Mouse (Mus musculus) midbrain, embryonic 15.5 days (tissue): ENCODE data around the gene Mprip. TPM values are rescaled to one million over a fixed set of nuclear protein-coding genes. Genes with fewer than 3 reads are reported as not detected.
A peak's percentile ranks its signal among the peaks of the same experiment; 100 is the strongest.

ENCODE experiments used
- ATAC-seq: fragments of 200-750 bp; cut with Nextera tagmentation; replicated peaks from 2 replicates; pipeline ENCODE4 v1.8.0; 2017; ENCODE audit warnings: moderate TSS enrichment
- H3K27ac ChIP-seq: fragments of 300-500 bp; sonication (generic); 2 replicates; pipeline ENCODE4 v1.5.1; 2015; ENCODE audit warnings: mild to moderate bottlenecking, inconsistent platforms
- H3K27me3 ChIP-seq: fragments of 300-500 bp; sonication (generic); replicated peaks from 2 replicates; pipeline ENCODE4 v1.6.1; 2015; ENCODE audit warnings: inconsistent platforms
- H3K36me3 ChIP-seq: fragments of 300-500 bp; sonication (generic); replicated peaks from 2 replicates; pipeline ENCODE4 v1.6.1; 2015; ENCODE audit warnings: inconsistent platforms
- H3K4me1 ChIP-seq: fragments of 300-500 bp; sonication (generic); 2 replicates; pipeline ENCODE4 v1.6.1; 2015; ENCODE audit warnings: inconsistent platforms
- H3K4me2 ChIP-seq: fragments of 300-500 bp; sonication (generic); 2 replicates; pipeline ENCODE4 v1.6.1; 2015; ENCODE audit warnings: inconsistent platforms, mild to moderate bottlenecking, moderate library complexity
- H3K4me3 ChIP-seq: fragments of 300-500 bp; sonication (generic); 2 replicates; pipeline ENCODE4 v1.5.1; 2015; ENCODE audit warnings: mild to moderate bottlenecking, inconsistent platforms
- H3K9ac ChIP-seq: fragments of 300-500 bp; sonication (generic); 2 replicates; pipeline ENCODE4 v1.6.1; 2015; ENCODE audit warnings: mild to moderate bottlenecking, inconsistent platforms
- H3K9me3 ChIP-seq: fragments of 300-500 bp; sonication (generic); 2 replicates; pipeline ENCODE4 v1.6.1; 2016; ENCODE audit warnings: inconsistent platforms
- WGBS: fragments of 180-500 bp; shearing (Covaris S2); methylation state at CpG from one replicate; pipeline ENCODE4 v1.1.7; 2015; ENCODE audit warnings: mixed read lengths; 5-methylcytosine and 5-hydroxymethylcytosine counted together
- polyA plus RNA-seq: library from polyadenylated mRNA; unstranded; fragments of >200 nt; fragmentation: Nextera tagmentation; extraction: Ambion mirVana; gene quantifications from 2 replicates; pipeline ENCODE4 v1.2.1, GENCODE M21; 2015

Mprip gene
- polyA plus RNA-seq, 1 experiment from 2014 or later = 77.5 TPM

DNA sequence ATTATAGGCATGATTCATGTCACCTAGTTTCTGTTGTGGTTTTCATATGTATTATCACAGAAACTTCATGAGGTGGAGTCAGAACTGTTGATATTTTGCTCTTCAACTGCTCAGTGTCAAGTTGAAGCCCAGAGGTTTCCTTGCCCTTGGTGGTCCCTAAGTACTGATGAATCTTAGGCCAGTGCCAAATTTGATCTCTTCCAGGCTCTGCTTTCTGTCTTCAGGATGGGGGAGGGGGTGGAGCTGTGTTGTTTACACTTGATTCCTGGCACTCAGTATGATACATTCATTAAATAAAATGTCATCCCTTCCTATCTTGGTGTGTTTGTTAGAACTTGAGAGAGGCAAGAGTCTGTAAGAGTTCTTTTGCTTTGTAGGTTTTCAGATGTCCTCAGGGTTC lies 34.4 kb downstream of the Mprip start:
- H3K27me3 ChIP-seq = no peaks in the 10 kb centered on the region
- H3K27ac ChIP-seq = no peak overlapping the region
- no peaks in the 10 kb centered on the region for H3K9me3 ChIP-seq
- H3K9ac ChIP-seq = no peak overlapping the region
- H3K4me2 ChIP-seq = no peak overlapping the region
- 0 out of 2 replicates have a peak, but pooled peaks cover 4% of the 10 kb centered on the region for H3K4me1 ChIP-seq
- H3K36me3 ChIP-seq = 0 out of 2 replicates have a peak, but pooled peaks cover 4% of the 10 kb centered on the region
- H3K4me3 ChIP-seq = no peak overlapping the region
- ATAC-seq = no peak

DNA sequence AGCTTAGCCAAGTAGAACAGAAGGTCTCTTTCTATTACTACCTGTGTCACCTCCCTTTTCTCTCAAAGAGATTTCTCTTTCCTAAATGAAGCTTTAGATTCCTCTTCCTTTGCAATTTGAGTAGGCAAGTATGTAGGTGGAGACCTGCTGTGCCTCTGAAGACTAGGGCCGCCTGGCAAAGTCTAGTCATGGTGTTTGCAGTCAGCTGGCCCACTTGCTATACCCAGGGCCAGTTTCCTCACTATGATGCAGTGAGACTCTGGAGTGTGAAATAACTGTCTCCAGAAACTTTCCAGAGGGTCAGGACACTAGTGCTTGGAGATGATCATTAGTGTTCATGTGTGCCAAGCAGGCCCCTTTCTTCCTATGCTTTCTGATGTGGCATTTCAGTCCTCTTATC lies 36.5 kb downstream of the Mprip start:
- Histone ChIP-seq H3K9ac (no peak overlapping the region), H3K4me3 (no peak overlapping the region), H3K27me3 (no peaks in the 10 kb centered on the region), H3K4me1 (0 out of 2 replicates have a peak, but pooled peaks cover 4% of the 10 kb centered on the region), H3K36me3 (0 out of 2 replicates have a peak, but pooled peaks cover 11% of the 10 kb centered on the region), H3K9me3 (no peaks in the 10 kb centered on the region), H3K27ac (no peak overlapping the region), H3K4me2 (no peak overlapping the region)
- ATAC-seq = no peak
- WGBS = 62% methylated on average over 1 of the region's 1 CpGs

DNA sequence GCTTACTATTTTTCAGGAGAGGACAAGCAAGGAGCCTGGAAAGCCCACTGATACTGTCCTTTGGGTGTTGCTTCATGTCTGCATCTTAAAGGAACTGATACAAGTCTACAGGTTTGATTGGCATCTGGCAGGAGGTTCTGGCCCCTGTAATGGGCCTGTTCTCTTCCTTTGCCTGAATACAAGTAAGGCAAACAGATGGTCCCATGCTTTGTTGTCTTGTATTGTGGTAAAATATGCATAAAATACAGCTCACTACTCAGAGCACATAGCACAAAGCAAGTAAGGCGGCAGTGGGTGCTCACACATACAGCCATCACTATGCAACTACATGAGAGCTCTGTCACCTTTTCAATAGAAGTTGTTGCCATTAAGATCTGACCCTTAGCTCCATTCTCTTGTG lies 39.7 kb downstream of the Mprip start:
- 0 out of 2 replicates have a peak, but pooled peaks cover 11% of the 10 kb centered on the region for H3K36me3 ChIP-seq
- H3K4me1 ChIP-seq = no peaks in the 10 kb centered on the region; the same call in 1 of the 2 replicates
- no peak for ATAC-seq
- WGBS = 79% methylated on average over 1 of the region's 1 CpGs
- H3K9ac ChIP-seq = no peak overlapping the region
- H3K4me2 ChIP-seq = no peak overlapping the region
- no peak overlapping the region for H3K4me3 ChIP-seq
- no peaks in the 10 kb centered on the region for H3K27me3 ChIP-seq
- no peaks in the 10 kb centered on the region for H3K9me3 ChIP-seq
- H3K27ac ChIP-seq = no peak overlapping the region

DNA sequence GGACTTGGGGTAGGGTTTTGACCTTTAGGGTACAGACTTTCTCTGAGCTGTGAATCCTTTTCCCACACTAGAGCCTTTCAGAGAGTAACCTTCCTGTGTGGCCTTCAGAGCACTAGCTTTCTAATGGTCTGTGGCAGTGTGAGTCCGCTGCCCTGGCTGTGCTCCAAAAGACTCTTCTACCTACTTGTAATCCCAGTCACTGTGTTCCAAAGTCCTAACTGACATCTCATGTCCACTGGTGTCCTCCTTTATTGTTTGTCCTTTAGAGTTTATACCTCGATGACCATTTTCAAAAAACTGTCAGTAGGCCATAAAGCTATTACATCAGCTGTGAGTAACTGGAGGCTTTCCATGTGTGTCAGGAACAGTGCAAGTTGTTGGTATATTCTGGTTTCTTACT lies 44.0 kb downstream of the Mprip start:
- no peak overlapping the region for H3K4me2 ChIP-seq
- no peak overlapping the region for H3K27ac ChIP-seq
- ATAC-seq = no peak
- H3K4me1 ChIP-seq = peaks cover 21% of the 10 kb centered on the region
- 83% methylated on average over 2 of the region's 2 CpGs for WGBS
- H3K36me3 ChIP-seq = 0 out of 2 replicates have a peak, but pooled peaks cover 7% of the 10 kb centered on the region
- H3K9me3 ChIP-seq = no peaks in the 10 kb centered on the region
- H3K9ac ChIP-seq = no peak overlapping the region
- no peaks in the 10 kb centered on the region for H3K27me3 ChIP-seq
- no peak overlapping the region for H3K4me3 ChIP-seq

DNA sequence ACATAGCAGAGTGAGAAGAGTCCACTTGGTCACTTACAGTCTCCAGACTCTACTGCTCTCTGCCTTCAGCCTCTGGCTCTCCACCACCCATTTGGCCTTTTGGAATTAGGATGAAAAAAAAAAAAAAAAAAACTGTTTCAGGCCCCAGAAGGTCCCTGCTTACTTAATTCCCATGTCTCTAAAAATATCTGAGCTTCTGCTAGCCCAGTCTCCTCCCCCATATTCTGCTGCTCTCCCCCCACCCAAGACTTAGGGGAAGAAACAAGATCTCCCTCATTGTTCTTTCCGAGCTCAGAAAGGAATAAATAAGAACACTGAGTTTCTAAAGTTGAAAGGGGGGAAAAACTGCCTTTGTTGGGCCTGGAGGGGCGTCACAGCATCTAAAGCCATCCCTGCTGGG lies 46.4 kb downstream of the Mprip start:
- 7% methylated on average over 2 of the region's 2 CpGs for WGBS
- Histone ChIP-seq H3K4me1 (peaks cover 21% of the 10 kb centered on the region), H3K27me3 (no peaks in the 10 kb centered on the region), H3K4me2 (no peak overlapping the region), H3K36me3 (no peaks in the 10 kb centered on the region), H3K4me3 (no peak overlapping the region), H3K9ac (no peak overlapping the region), H3K27ac (peak overlapping the region; percentile 79), H3K9me3 (no peaks in the 10 kb centered on the region)
- ATAC-seq = no peak

DNA sequence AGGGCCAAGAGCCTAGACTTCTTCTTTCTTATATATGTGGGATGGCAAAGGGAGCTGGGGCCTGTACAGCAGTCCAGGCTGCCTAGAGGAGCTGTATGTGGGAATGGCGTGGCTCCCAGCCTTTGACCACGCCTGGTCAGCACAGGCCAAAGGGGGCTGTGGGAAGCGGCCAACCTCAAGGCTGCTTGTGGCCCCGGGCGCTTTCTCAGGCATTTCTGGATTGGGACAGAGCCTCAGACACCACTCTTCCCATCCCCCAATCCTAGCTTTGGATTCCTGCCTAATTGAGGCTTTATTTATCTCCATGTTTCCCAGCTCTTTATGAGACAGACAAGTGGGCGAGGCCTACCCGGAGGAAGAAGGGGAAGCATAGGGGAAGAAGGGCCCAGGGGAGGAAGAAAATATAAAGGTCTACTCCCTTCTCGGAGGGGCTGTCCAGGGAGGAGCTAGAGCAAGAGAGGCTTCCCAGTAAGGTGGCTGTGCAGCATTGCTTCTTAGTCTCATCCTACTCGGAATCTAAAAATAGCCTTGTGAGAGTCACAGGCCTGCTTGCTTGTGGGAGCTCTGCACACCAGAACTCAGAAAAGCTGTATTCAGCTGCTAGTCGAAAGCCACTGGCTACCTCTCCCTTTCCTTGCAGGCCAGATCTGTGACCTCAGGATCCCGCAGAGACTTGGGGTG lies 47.0 kb downstream of the Mprip start:
- Histone ChIP-seq H3K9ac (no peak overlapping the region), H3K36me3 (no peaks in the 10 kb centered on the region), H3K4me1 (peaks cover 21% of the 10 kb centered on the region), H3K27me3 (no peaks in the 10 kb centered on the region), H3K9me3 (no peaks in the 10 kb centered on the region), H3K4me3 (no peak overlapping the region), H3K4me2 (no peak overlapping the region), H3K27ac (peak overlapping the region; percentile 79)
- WGBS = 25% methylated on average over 11 of the region's 11 CpGs
- ATAC-seq = peak; percentile 54

DNA sequence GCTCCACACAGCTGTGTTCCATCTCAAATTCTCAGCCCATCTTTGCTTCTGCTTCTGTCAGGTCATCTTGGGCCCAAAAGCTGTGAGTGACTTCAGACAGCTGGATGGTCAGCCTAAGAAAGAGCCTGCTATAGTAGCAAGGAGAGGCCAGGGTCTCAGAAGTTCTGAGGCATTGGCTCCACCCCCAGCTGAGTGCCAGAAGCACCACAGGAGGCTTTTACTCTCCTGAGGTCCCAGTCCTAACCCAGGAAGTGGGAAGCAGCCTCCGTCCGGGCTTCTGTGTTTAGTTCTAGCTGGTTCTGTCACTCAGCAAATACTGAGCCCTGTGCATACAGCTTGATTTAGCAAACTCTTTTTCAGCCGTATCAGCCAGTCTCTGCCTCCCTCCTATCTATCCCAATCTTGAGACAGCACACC lies 54.3 kb downstream of the Mprip start:
- Histone ChIP-seq H3K9ac (no peak overlapping the region), H3K4me3 (no peak overlapping the region), H3K36me3 (no peaks in the 10 kb centered on the region), H3K4me2 (no peak overlapping the region), H3K4me1 (no peaks in the 10 kb centered on the region), H3K27me3 (no peaks in the 10 kb centered on the region), H3K9me3 (no peaks in the 10 kb centered on the region), H3K27ac (no peak overlapping the region)
- no peak for ATAC-seq
- WGBS = 77% methylated on average over 3 of the region's 3 CpGs

DNA sequence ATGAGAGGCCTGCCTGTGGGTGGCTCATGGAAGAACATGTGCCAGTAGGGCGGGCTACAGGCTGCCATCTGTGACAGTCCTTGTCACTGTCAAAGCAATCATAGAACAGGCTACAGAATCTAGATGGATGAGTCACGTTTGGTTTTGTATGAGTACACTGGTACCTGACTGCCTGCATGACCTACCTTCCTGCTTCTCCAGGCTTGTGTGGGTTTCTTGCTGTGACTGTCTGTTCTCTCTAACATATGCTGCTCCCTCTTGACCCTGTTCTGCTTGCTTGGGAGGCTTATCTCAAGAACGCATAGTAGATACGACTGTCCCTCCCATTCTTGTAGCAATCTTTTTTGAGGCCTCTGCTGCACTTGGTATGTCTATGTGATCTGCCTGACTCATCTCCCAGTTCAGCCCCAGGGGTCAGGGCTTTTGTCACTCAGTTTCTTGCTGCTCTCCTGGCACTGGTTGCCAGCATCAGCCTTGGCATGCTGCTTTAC lies 56.7 kb downstream of the Mprip start:
- ATAC-seq = no peak
- WGBS = 91% methylated on average over 4 of the region's 4 CpGs

DNA sequence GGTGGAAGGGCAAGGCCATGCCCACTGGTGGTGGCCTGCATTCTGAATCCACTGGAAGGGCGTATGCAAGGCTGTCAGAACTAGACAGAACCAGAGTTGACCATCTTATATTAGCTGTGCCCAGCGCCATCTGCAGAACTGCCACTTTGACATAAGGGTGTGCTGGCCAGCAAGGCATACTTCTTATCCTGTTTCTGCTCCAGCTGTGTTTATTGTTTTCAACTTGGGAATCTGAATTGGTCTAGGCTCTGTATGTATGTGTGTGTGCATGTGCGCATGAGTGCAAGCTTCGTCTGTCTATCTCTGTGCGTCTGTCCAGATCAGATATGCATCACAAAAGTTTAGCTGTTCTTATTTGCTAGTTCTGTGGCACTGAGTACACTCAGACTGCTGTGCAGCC lies 58.1 kb downstream of the Mprip start:
- WGBS = 88% methylated on average over 5 of the region's 5 CpGs
- Histone ChIP-seq H3K36me3 (no peaks in the 10 kb centered on the region), H3K27ac (no peak overlapping the region), H3K4me3 (no peak overlapping the region), H3K4me2 (no peak overlapping the region), H3K9me3 (no peaks in the 10 kb centered on the region), H3K27me3 (no peaks in the 10 kb centered on the region), H3K4me1 (no peaks in the 10 kb centered on the region), H3K9ac (no peak overlapping the region)
- no peak for ATAC-seq

More for the DNA sequence above, 56.7 kb downstream of the Mprip start:
- Histone ChIP-seq H3K27me3 (no peaks in the 10 kb centered on the region), H3K9ac (no peak overlapping the region), H3K36me3 (no peaks in the 10 kb centered on the region), H3K4me2 (no peak overlapping the region), H3K27ac (no peak overlapping the region), H3K4me3 (no peak overlapping the region), H3K9me3 (no peaks in the 10 kb centered on the region), H3K4me1 (no peaks in the 10 kb centered on the region)

DNA sequence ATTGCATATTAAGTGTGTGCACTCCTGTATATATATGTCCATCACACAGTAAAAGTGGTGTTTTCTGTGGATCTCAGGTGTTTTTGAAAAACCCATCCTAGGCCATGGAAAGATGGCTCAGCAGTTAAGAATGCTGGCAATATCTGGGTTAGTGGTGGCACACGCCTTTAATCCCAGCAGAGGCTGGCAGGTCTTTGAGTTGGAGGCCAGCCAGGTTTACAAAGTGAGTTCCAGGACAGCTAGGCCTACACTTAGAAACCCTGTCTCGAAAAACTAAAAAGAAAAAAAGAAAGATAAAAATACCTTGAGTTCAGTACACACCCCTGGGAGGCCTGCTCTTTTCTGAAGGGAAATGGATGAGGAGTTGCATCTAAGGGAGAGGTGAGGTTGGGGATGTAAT lies 60.3 kb downstream of the Mprip start:
- Histone ChIP-seq H3K4me1 (no peaks in the 10 kb centered on the region), H3K9me3 (no peaks in the 10 kb centered on the region), H3K9ac (no peak overlapping the region), H3K4me3 (no peak overlapping the region), H3K4me2 (no peak overlapping the region), H3K36me3 (no peaks in the 10 kb centered on the region), H3K27me3 (no peaks in the 10 kb centered on the region), H3K27ac (no peak overlapping the region)
- 69% methylated on average over 2 of the region's 2 CpGs for WGBS
- no peak for ATAC-seq

DNA sequence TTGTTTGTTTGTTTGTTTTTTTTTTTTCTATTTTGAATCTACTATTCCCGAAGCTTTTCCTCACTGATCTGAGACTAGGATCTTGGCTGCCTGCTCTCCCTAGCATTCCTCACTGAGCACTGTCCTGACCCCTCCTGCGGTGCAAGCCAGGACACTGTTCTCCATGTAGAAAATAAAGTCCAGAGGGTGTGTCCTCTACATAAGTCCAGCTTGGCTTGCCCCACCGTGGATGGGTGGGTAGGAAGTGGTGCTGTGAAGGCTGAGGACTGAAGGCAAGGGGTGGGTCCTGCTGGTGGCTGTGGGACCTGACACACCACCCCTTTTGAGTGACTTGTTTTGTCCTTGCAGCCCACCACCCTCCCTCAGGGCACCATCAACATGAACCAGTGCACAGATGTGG lies 66.1 kb downstream of the Mprip start:
- WGBS = 83% methylated on average over 3 of the region's 3 CpGs
- H3K9ac ChIP-seq = no peak overlapping the region
- H3K36me3 ChIP-seq = 0 out of 2 replicates have a peak, but pooled peaks cover 9% of the 10 kb centered on the region
- H3K9me3 ChIP-seq = no peaks in the 10 kb centered on the region
- no peak overlapping the region for H3K4me3 ChIP-seq
- no peak for ATAC-seq
- no peaks in the 10 kb centered on the region for H3K27me3 ChIP-seq
- H3K4me2 ChIP-seq = no peak overlapping the region
- H3K4me1 ChIP-seq = no peaks in the 10 kb centered on the region
- no peak overlapping the region for H3K27ac ChIP-seq

DNA sequence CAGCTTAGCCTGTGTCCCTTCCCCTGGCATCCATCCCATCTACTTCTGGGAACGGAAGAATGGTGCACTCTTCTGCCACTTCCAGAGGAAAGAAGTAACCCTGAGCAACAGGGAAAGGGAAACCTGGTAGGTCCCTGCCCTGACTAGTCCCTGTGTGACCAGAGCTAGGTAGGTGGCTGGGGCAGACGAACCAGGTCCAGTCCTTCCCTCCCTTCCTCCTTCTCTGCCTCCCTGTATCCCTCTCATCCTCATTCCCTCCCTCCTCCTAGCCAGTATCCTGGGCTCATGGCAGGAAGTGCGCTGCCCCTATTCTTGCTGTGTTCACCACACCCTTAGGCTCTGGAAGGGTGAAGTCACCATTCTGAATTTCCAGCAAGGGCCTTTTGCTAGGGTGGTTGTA lies 70.7 kb downstream of the Mprip start:
- H3K27ac ChIP-seq = no peak overlapping the region
- WGBS = 82% methylated on average over 3 of the region's 3 CpGs
- no peak overlapping the region for H3K9ac ChIP-seq
- no peak overlapping the region for H3K4me2 ChIP-seq
- H3K4me3 ChIP-seq = no peak overlapping the region
- no peaks in the 10 kb centered on the region for H3K27me3 ChIP-seq
- no peaks in the 10 kb centered on the region for H3K9me3 ChIP-seq
- peaks cover 12% of the 10 kb centered on the region; the same call in 1 of the 2 replicates for H3K36me3 ChIP-seq
- ATAC-seq = no peak
- no peaks in the 10 kb centered on the region for H3K4me1 ChIP-seq

DNA sequence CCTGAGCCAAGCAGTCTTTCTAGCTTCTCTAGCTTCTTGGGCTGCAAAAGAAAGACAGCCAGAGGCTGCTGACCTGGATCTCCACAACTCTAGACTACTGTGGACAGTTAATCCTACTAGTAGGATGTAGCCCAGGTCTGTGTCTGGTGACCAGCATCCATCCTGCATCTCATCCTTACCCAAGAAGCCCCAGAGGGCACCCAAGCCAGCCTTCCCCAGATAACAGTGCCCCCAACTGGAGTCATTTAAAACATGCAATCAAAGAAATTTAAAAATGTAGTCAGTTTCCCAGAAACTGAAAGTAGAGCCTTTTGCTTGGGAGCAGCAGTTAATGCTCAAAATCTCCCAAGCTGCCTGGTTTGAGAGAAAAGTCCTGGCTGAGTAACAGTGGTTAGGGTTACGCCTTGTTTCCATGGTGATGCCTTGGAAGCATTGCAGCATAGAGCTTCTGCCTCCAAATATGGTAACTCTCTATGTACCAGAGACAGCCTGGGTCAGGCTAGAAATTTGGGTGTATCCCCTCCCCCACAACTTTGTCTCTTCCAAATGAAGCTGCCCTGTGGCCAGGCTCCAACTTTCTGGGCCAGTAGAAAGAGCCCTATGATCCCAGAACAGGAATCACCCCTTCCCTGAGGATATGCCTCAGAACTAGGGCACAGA lies 71.4 kb downstream of the Mprip start:
- ATAC-seq = no peak

More for the DNA sequence above, 71.4 kb downstream of the Mprip start:
- Histone ChIP-seq H3K4me2 (no peak overlapping the region), H3K27me3 (no peaks in the 10 kb centered on the region), H3K9ac (no peak overlapping the region), H3K4me3 (no peak overlapping the region), H3K27ac (no peak overlapping the region), H3K36me3 (peaks cover 17% of the 10 kb centered on the region; the same call in 1 of the 2 replicates), H3K4me1 (no peaks in the 10 kb centered on the region), H3K9me3 (no peaks in the 10 kb centered on the region)
- 48% methylated on average over 1 of the region's 1 CpGs for WGBS
